Mouse (Mus musculus) brain, embryonic 14.5 days (tissue): ENCODE data around the gene Gm45808. TPM values are rescaled to one million over a fixed set of nuclear protein-coding genes. Genes with fewer than 3 reads are reported as not detected.
"Not testable (repeated sequence)": the region's sequence is repeated elsewhere in the genome, so short reads cannot be mapped to it uniquely, and the experiment has no call there.

Source experiments
- DNase-seq: peaks from one replicate; pipeline ENCODE4 v3.0.0-alpha.2; 2011; ENCODE audit warnings: low read depth
- CTCF ChIP-seq: fragments of 200-500 bp; IDR thresholded peaks from 2 replicates; pipeline ENCODE4 v1.5.1; 2012; ENCODE audit warnings: inconsistent platforms, mild to moderate bottlenecking, moderate library complexity, borderline replicate concordance; ENCODE audit not compliant: insufficient read depth, insufficient read length; ENCODE audit errors: extremely low read depth
- POLR2A ChIP-seq: fragments of 200-500 bp; IDR thresholded peaks from 2 replicates; pipeline ENCODE4 v1.6.1; 2012; ENCODE audit warnings: mild to moderate bottlenecking, inconsistent platforms, borderline replicate concordance; ENCODE audit not compliant: poor library complexity, insufficient read depth, insufficient read length, severe bottlenecking; ENCODE audit errors: extremely low read depth
- polyA plus RNA-seq: library from polyadenylated mRNA; depleted of rRNA; stranded (reverse); fragments of >200 nt; gene quantifications from 2 replicates; pipeline ENCODE4 v1.2.3, GENCODE M21; 2012

Gene Gm45808
- polyA plus RNA-seq, 1 experiment = 0.30 TPM

- peak; percentile 79 for DNase-seq
- TF ChIP-seq CTCF (no peak), POLR2A (no peak)
These were observed 5.2 kb downstream of the Gm45808 start, which contains the start of gene Tulp2 for GRCm38 (mm10) chr7:45481374-45481927. Gene Tulp2 (plus strand): TSS chr7:45481877.

GRCm38 (mm10) chr7:45480310-45480709, 6.3 kb downstream of the Gm45808 start:
- not testable (repeated sequence) for DNase-seq

- TF ChIP-seq POLR2A = no peak
- TF ChIP-seq CTCF = no peak
- DNase-seq = no peak
These were observed 7.8 kb downstream of the Gm45808 start for GRCm38 (mm10) chr7:45478774-45479173.

- DNase-seq = peak; percentile 80
- TF ChIP-seq CTCF = peak; percentile 77
- no peak for TF ChIP-seq POLR2A
These were observed 9.6 kb downstream of the Gm45808 start for GRCm38 (mm10) chr7:45477003-45477402.

GRCm38 (mm10) chr7:45476453-45476852, 10.2 kb downstream of the Gm45808 start:
- no peak for TF ChIP-seq CTCF
- no peak for DNase-seq

GRCm38 (mm10) chr7:45475291-45475969, 11.2 kb downstream of the Gm45808 start:
- DNase-seq = peak; percentile 54
- no peak for TF ChIP-seq CTCF
- no peak for TF ChIP-seq POLR2A

GRCm38 (mm10) chr7:45470869-45471268, 15.7 kb downstream of the Gm45808 start:
- DNase-seq = peak; percentile 80
- TF ChIP-seq CTCF (peak; percentile 69; the same call in 1 of the 2 replicates), POLR2A (no peak)

- no peak for DNase-seq
- no peak for TF ChIP-seq CTCF
- TF ChIP-seq POLR2A = no peak
These were observed 19.4 kb downstream of the Gm45808 start for GRCm38 (mm10) chr7:45467090-45467670.

GRCm38 (mm10) chr7:45466283-45467089, 20.1 kb downstream of the Gm45808 start, which contains the start of gene Bax:
Gene Bax (minus strand): TSS chr7:45466898.
- peak; percentile 94 for TF ChIP-seq POLR2A
- TF ChIP-seq CTCF = no peak
- peak; percentile 98 for DNase-seq

- TF ChIP-seq CTCF (no peak), POLR2A (no peak)
- DNase-seq = no peak
These were observed 21.1 kb downstream of the Gm45808 start for GRCm38 (mm10) chr7:45465549-45465948.

GRCm38 (mm10) chr7:45465112-45465511, 21.5 kb downstream of the Gm45808 start:
- TF ChIP-seq POLR2A (no peak), CTCF (no peak)
- no peak for DNase-seq
